Mouse (Mus musculus): ENCODE results near the gene Mapk9.

DNA sequence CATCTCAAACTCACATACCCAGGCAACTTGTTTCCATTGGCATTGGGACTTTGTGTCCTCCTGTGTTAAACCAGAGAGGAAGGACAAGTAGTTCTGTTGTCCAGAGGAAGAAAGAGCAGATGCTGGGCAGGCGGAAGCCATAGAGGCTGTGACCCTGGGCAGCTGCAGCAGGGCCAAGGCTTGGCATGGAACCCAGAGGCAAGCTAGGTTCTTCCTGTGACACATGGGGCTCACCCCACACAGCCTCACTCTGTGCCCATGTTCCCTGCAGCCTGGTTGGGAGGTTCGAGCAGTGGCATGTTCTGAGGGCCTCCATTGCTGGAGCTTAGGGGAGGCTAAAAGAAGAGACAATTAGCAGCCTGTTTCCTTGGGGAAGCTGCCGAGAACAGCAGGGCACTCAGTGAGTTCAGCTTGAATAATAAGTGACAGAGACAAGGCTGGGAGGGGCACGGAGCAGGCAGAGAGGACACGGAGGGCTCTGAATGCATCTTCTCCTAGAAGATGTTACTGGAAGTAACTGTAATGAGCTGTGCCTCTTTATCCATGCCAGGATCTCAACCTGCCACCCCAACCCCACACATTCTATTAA, 84.6 kb downstream of the Mapk9 start:
- TF ChIP-seq GATA1 (IDR thresholded peaks at IDR 0.05; ENCODE audit: borderline replicate concordance, low read length): no peak
- TF ChIP-seq FLI1 (IDR thresholded peaks at IDR 0.05; ENCODE audit: low read length): no peak
